Mouse (Mus musculus) stomach, postnatal 0 days (tissue): ENCODE measurements around the gene Acp2. TPM values are rescaled to one million over a fixed set of nuclear protein-coding genes. Genes with fewer than 3 reads are reported as not detected.
A peak's percentile ranks its signal among the peaks of the same experiment; 100 is the strongest.

Experiments
- ATAC-seq: fragments of 200-750 bp; cut with Nextera tagmentation; 2 replicates; pipeline ENCODE4 v1.8.0; 2017; ENCODE audit not compliant: low FRiP score, low TSS enrichment
- DNase-seq: peaks from one replicate; pipeline ENCODE4 v3.0.0-alpha.2; 2016; ENCODE audit warnings: low spot score
- H3K27ac ChIP-seq: fragments of 300-500 bp; sonication (generic); replicated peaks from 2 replicates; pipeline ENCODE4 v1.5.1; 2014; ENCODE audit warnings: mild to moderate bottlenecking, control low read depth
- H3K27me3 ChIP-seq: fragments of 300-500 bp; sonication (generic); 2 replicates; pipeline ENCODE4 v1.6.1; 2014; ENCODE audit warnings: low read length; ENCODE audit not compliant: control insufficient read depth, insufficient read depth
- H3K36me3 ChIP-seq: fragments of 300-500 bp; sonication (generic); 2 replicates; pipeline ENCODE4 v1.6.1; 2014; ENCODE audit warnings: low read length, mixed read lengths; ENCODE audit not compliant: control insufficient read depth, insufficient read depth
- H3K4me1 ChIP-seq: fragments of 300-500 bp; sonication (generic); replicated peaks from 2 replicates; pipeline ENCODE4 v1.6.1; 2014; ENCODE audit warnings: antibody characterized with exemption; ENCODE audit not compliant: control insufficient read depth, insufficient read depth
- H3K4me2 ChIP-seq: fragments of 300-500 bp; sonication (generic); replicated peaks from 2 replicates; pipeline ENCODE4 v1.6.1; 2014; ENCODE audit warnings: low read depth, mild to moderate bottlenecking, control low read depth, moderate library complexity
- H3K4me3 ChIP-seq: fragments of 300-500 bp; sonication (generic); 2 replicates; pipeline ENCODE4 v1.5.1; 2014; ENCODE audit warnings: low read depth, low read length, control low read depth
- H3K9ac ChIP-seq: fragments of 300-500 bp; sonication (generic); 2 replicates; pipeline ENCODE4 v1.6.1; 2014; ENCODE audit warnings: mild to moderate bottlenecking, low read length, control low read depth, mixed read lengths
- H3K9me3 ChIP-seq: fragments of 300-500 bp; sonication (generic); 2 replicates; pipeline ENCODE4 v1.6.1; 2016; ENCODE audit warnings: low read length; ENCODE audit not compliant: control insufficient read depth
- CTCF ChIP-seq: IDR thresholded peaks from 2 replicates; pipeline ENCODE4 v1.5.1; 2016; ENCODE audit warnings: antibody characterized with exemption, low read depth, mild to moderate bottlenecking, moderate library complexity
- EP300 ChIP-seq: optimal IDR thresholded peaks from 2 replicates; pipeline ENCODE3; 2016; ENCODE audit warnings: antibody characterized with exemption
- WGBS: fragments of 180-500 bp; shearing (Covaris S2); extraction: QIAGEN DNeasy Blood & Tissue Kit; methylation state at CpG from one replicate; pipeline ENCODE4 v1.1.7; 2014; 5-methylcytosine and 5-hydroxymethylcytosine counted together
- polyA plus RNA-seq: library from polyadenylated mRNA; unstranded; fragments of >200 nt; fragmentation: Nextera tagmentation; extraction: Ambion mirVana; gene quantifications from 2 replicates; pipeline ENCODE4 v1.2.1, GENCODE M21; 2015

Gene Acp2
- polyA plus RNA-seq, 1 experiment from 2014 or later = 11.6 TPM

GRCm38 (mm10) chr2:91162952-91163351 lies 39.7 kb upstream of the Acp2 start:
- 82% methylated on average over 4 of the region's 4 CpGs for WGBS
- no peak for ATAC-seq

GRCm38 (mm10) chr2:91163532-91163931 lies 39.2 kb upstream of the Acp2 start:
- Histone ChIP-seq H3K9me3 (no peaks in the 10 kb centered on the region), H3K4me3 (no peak overlapping the region), H3K4me1 (no peaks in the 10 kb centered on the region), H3K9ac (no peak overlapping the region), H3K4me2 (no peak overlapping the region), H3K27me3 (no peaks in the 10 kb centered on the region), H3K27ac (no peak overlapping the region), H3K36me3 (0 out of 2 replicates have a peak, but pooled peaks cover 4% of the 10 kb centered on the region)
- no peak for TF ChIP-seq EP300
- no peak for DNase-seq
- 81% methylated on average over 5 of the region's 5 CpGs for WGBS
- no peak for ATAC-seq

More at GRCm38 (mm10) chr2:91162952-91163351, 39.7 kb upstream of the Acp2 start:
- no peak overlapping the region for H3K4me2 ChIP-seq
- TF ChIP-seq EP300 (no peak), CTCF (no peak)
- no peak overlapping the region for H3K27ac ChIP-seq
- H3K9me3 ChIP-seq = no peaks in the 10 kb centered on the region
- H3K9ac ChIP-seq = no peak overlapping the region
- H3K36me3 ChIP-seq = 0 out of 2 replicates have a peak, but pooled peaks cover 4% of the 10 kb centered on the region
- DNase-seq = no peak
- H3K4me3 ChIP-seq = no peak overlapping the region
- H3K27me3 ChIP-seq = no peaks in the 10 kb centered on the region
- no peaks in the 10 kb centered on the region for H3K4me1 ChIP-seq

- no peak for TF ChIP-seq EP300
- no peak for TF ChIP-seq CTCF
- Histone ChIP-seq H3K4me1 (no peaks in the 10 kb centered on the region), H3K27ac (no peak overlapping the region), H3K9me3 (no peaks in the 10 kb centered on the region), H3K36me3 (0 out of 2 replicates have a peak, but pooled peaks cover 4% of the 10 kb centered on the region), H3K4me3 (no peak overlapping the region), H3K27me3 (no peaks in the 10 kb centered on the region), H3K4me2 (no peak overlapping the region), H3K9ac (no peak overlapping the region)
- WGBS = 84% methylated on average over 6 of the region's 6 CpGs
- DNase-seq (no peak), ATAC-seq (no peak)
Observed at GRCm38 (mm10) chr2:91164991-91165390, 37.7 kb upstream of the Acp2 start.

GRCm38 (mm10) chr2:91167629-91168028 lies 35.1 kb upstream of the Acp2 start:
- peak; percentile 62; the same call in 1 of the 2 replicates for ATAC-seq

GRCm38 (mm10) chr2:91169587-91170322 lies 32.9 kb upstream of the Acp2 start:
- WGBS = 81% methylated on average over 25 of the region's 25 CpGs
- H3K9ac ChIP-seq = no peak overlapping the region
- H3K27me3 ChIP-seq = no peaks in the 10 kb centered on the region
- no peak overlapping the region for H3K4me2 ChIP-seq
- H3K9me3 ChIP-seq = no peaks in the 10 kb centered on the region
- H3K36me3 ChIP-seq = peaks cover 6% of the 10 kb centered on the region; the same call in 1 of the 2 replicates
- H3K4me1 ChIP-seq = no peaks in the 10 kb centered on the region
- TF ChIP-seq EP300 (no peak), CTCF (no peak)
- DNase-seq (no peak), ATAC-seq (no peak)
- no peak overlapping the region for H3K27ac ChIP-seq
- no peak overlapping the region for H3K4me3 ChIP-seq

More at GRCm38 (mm10) chr2:91167629-91168028, 35.1 kb upstream of the Acp2 start:
- 56% methylated on average over 4 of the region's 4 CpGs for WGBS
- H3K9ac ChIP-seq = no peak overlapping the region
- no peaks in the 10 kb centered on the region for H3K27me3 ChIP-seq
- DNase-seq = no peak
- no peaks in the 10 kb centered on the region for H3K4me1 ChIP-seq
- H3K9me3 ChIP-seq = no peaks in the 10 kb centered on the region
- no peak overlapping the region for H3K4me2 ChIP-seq
- H3K36me3 ChIP-seq = peaks cover 5% of the 10 kb centered on the region; the same call in 1 of the 2 replicates
- H3K27ac ChIP-seq = no peak overlapping the region
- no peak for TF ChIP-seq EP300
- TF ChIP-seq CTCF = no peak
- no peak overlapping the region for H3K4me3 ChIP-seq

- no peaks in the 10 kb centered on the region for H3K27me3 ChIP-seq
- TF ChIP-seq CTCF (no peak), EP300 (no peak)
- DNase-seq = no peak
- no peak overlapping the region for H3K4me3 ChIP-seq
- H3K27ac ChIP-seq = no peak overlapping the region
- WGBS = 77% methylated on average over 4 of the region's 4 CpGs
- H3K4me1 ChIP-seq = no peaks in the 10 kb centered on the region
- no peak for ATAC-seq
- H3K9me3 ChIP-seq = no peaks in the 10 kb centered on the region
- H3K9ac ChIP-seq = no peak overlapping the region
- H3K4me2 ChIP-seq = no peak overlapping the region
- peaks cover 4% of the 10 kb centered on the region; the same call in 1 of the 2 replicates for H3K36me3 ChIP-seq
Observed at GRCm38 (mm10) chr2:91175490-91175889, 27.2 kb upstream of the Acp2 start.
